Mouse (Mus musculus) neutrophil, adult 5-6 weeks (primary cell): ENCODE data around the gene Kctd17. TPM values are rescaled to one million over a fixed set of nuclear protein-coding genes. Genes with fewer than 3 reads are reported as not detected.

Experiments
- ATAC-seq: fragments of 151-379, 151-347 bp; 2 replicates; pipeline ENCODE4 v1.8.0; 2017; ENCODE audit warnings: mild to moderate bottlenecking, moderate TSS enrichment; ENCODE audit not compliant: insufficient number of reproducible peaks, poor library complexity, low FRiP score, severe bottlenecking; ENCODE audit errors: extremely low read depth
- total RNA-seq: library from RNA; stranded (forward); fragments of 200-1000 nt; gene quantifications from 2 replicates; pipeline ENCODE4 v1.2.3, GENCODE M21; 2017

The Kctd17 gene
- total RNA-seq, 1 experiment from 2014 or later = not detected

- no peak for ATAC-seq
Measured at GRCm38 (mm10) chr15:78473442-78473841, 45.1 kb downstream of the Kctd17 start.

GRCm38 (mm10) chr15:78475604-78476031 lies 47.3 kb downstream of the Kctd17 start:
- ATAC-seq = no peak

GRCm38 (mm10) chr15:78476878-78477277 lies 48.5 kb downstream of the Kctd17 start:
- ATAC-seq = no peak

GRCm38 (mm10) chr15:78478073-78478472 lies 49.7 kb downstream of the Kctd17 start:
- ATAC-seq = no peak

- ATAC-seq = no peak
Measured at GRCm38 (mm10) chr15:78479470-78479869, 51.1 kb downstream of the Kctd17 start.

- ATAC-seq = no peak
Measured at GRCm38 (mm10) chr15:78480111-78480510, 51.7 kb downstream of the Kctd17 start.

GRCm38 (mm10) chr15:78480991-78481390 lies 52.6 kb downstream of the Kctd17 start:
- ATAC-seq = no peak

GRCm38 (mm10) chr15:78481448-78482000 lies 53.2 kb downstream of the Kctd17 start:
- no peak for ATAC-seq

- no peak for ATAC-seq
Measured at GRCm38 (mm10) chr15:78482518-78482917, 54.2 kb downstream of the Kctd17 start.

- ATAC-seq = no peak
Measured at GRCm38 (mm10) chr15:78483311-78483710, 54.9 kb downstream of the Kctd17 start.

- ATAC-seq = no peak
Measured at GRCm38 (mm10) chr15:78486564-78486963, 58.2 kb downstream of the Kctd17 start.

- no peak for ATAC-seq
Measured at GRCm38 (mm10) chr15:78487066-78487465, 58.7 kb downstream of the Kctd17 start.

Other genes starting within 250 kb of the Kctd17 start
- not detected in 2 replicates for gene Pvalb, start 222.2 kb upstream of the Kctd17 start, total RNA-seq
- gene Ncf4, start 183.8 kb upstream of the Kctd17 start, total RNA-seq = 225 and 254 TPM in 2 replicates
- gene Csf2rb2, start 122.8 kb upstream of the Kctd17 start, total RNA-seq = 7.3 and 8.1 TPM in 2 replicates
- 214 and 217 TPM in 2 replicates for gene Csf2rb, start 102.8 kb upstream of the Kctd17 start, total RNA-seq
- not detected in 2 replicates for gene Tex33, start 32.7 kb upstream of the Kctd17 start, total RNA-seq
- gene Tst, start 22.7 kb upstream of the Kctd17 start, total RNA-seq = 3.1 and 3.4 TPM in 2 replicates
- gene Mpst, start 22.1 kb upstream of the Kctd17 start, total RNA-seq = 9.4 and 11.8 TPM in 2 replicates
- not detected in 2 replicates for gene Tmprss6, start 40.1 kb downstream of the Kctd17 start, total RNA-seq
- gene Il2rb, start 66.7 kb downstream of the Kctd17 start, total RNA-seq = 5.7 and 5.9 TPM in 2 replicates
- 0.23 TPM in 1 of 2 replicates, not detected in the other for gene C1qtnf6, start 102.9 kb downstream of the Kctd17 start, total RNA-seq
- not detected in 2 replicates for gene Sstr3, start 116.1 kb downstream of the Kctd17 start, total RNA-seq
- 420 and 447 TPM in 2 replicates for gene Rac2, start 144.2 kb downstream of the Kctd17 start, total RNA-seq
- gene Cyth4, start 168.5 kb downstream of the Kctd17 start, total RNA-seq = 382 and 417 TPM in 2 replicates